Mouse (Mus musculus) lung, adult 2 months (tissue): Measurements from ENCODE around the gene Dntt. TPM values are rescaled to one million over a fixed set of nuclear protein-coding genes. Genes with fewer than 3 reads are reported as not detected.

ENCODE experiments used
- DNase-seq: peaks from one replicate; pipeline ENCODE4 v3.0.0; 2022
- H3K4me1 ChIP-seq: fragments of 200-500 bp; 2 replicates; pipeline ENCODE4 v1.6.1; 2011; ENCODE audit warnings: low read length; ENCODE audit not compliant: control insufficient read depth, insufficient read depth
- H3K4me3 ChIP-seq: fragments of 200-500 bp; replicated peaks from 2 replicates; pipeline ENCODE3; 2011; ENCODE audit warnings: low read depth, mild to moderate bottlenecking, control low read depth, low read length; ENCODE audit errors: extremely low read depth
- CTCF ChIP-seq: fragments of 200-500 bp; IDR thresholded peaks from 2 replicates; pipeline ENCODE4 v1.5.1; 2011; ENCODE audit warnings: mild to moderate bottlenecking, low read length, control low read depth; ENCODE audit not compliant: insufficient read depth
- POLR2A ChIP-seq: fragments of 200-500 bp; IDR thresholded peaks from 2 replicates; pipeline ENCODE4 v1.6.1; 2011; ENCODE audit warnings: low read depth, mild to moderate bottlenecking, control low read depth, low read length, borderline replicate concordance; ENCODE audit errors: extremely low read depth
- WGBS: fragments of 180-500 bp; shearing (Covaris S2); methylation state at CpG from one replicate; pipeline ENCODE4 v1.1.7; 2018; 5-methylcytosine and 5-hydroxymethylcytosine counted together
- polyA plus RNA-seq: library from polyadenylated mRNA; depleted of rRNA; stranded (reverse); fragments of >200 nt; gene quantifications from 2 replicates; pipeline ENCODE4 v1.2.3, GENCODE M21; 2012

Gene Dntt
- polyA plus RNA-seq, 1 experiment: 0.11 TPM

- TF ChIP-seq CTCF (no peak), POLR2A (no peak)
- H3K4me1 ChIP-seq: no peaks in the 10 kb centered on the region
- H3K4me3 ChIP-seq: no peak overlapping the region
- DNase-seq: no peak
- WGBS: 50% methylated on average over 1 of the region's 1 CpGs
Observed at GRCm38 (mm10) chr19:41051714-41052113, 22.6 kb downstream of the Dntt start.

GRCm38 (mm10) chr19:41052247-41052646 lies 23.2 kb downstream of the Dntt start:
- H3K4me1 ChIP-seq: no peaks in the 10 kb centered on the region
- WGBS: 59% methylated on average over 5 of the region's 5 CpGs
- no peak for DNase-seq
- no peak overlapping the region for H3K4me3 ChIP-seq
- TF ChIP-seq CTCF: no peak

- no peak for TF ChIP-seq POLR2A
- peak; percentile 50 for TF ChIP-seq CTCF
- Histone ChIP-seq H3K4me1 (no peaks in the 10 kb centered on the region), H3K4me3 (no peak overlapping the region)
- WGBS: 35% methylated on average over 10 of the region's 10 CpGs
- peak; percentile 16 for DNase-seq
Observed at GRCm38 (mm10) chr19:41053530-41053929, 24.5 kb downstream of the Dntt start.

- no peak for DNase-seq
- H3K4me3 ChIP-seq: no peak overlapping the region
- no peak for TF ChIP-seq POLR2A
- no peak for TF ChIP-seq CTCF
- no peaks in the 10 kb centered on the region for H3K4me1 ChIP-seq
- WGBS: 54% methylated on average over 4 of the region's 4 CpGs
Observed at GRCm38 (mm10) chr19:41054702-41055101, 25.6 kb downstream of the Dntt start.

- H3K4me1 ChIP-seq: no peaks in the 10 kb centered on the region
- no peak overlapping the region for H3K4me3 ChIP-seq
- WGBS: 3% methylated on average over 8 of the region's 8 CpGs
- TF ChIP-seq CTCF (peak; percentile 100), POLR2A (no peak)
- peak; percentile 83 for DNase-seq
Observed at GRCm38 (mm10) chr19:41071500-41071899, 42.4 kb downstream of the Dntt start.

- Histone ChIP-seq H3K4me1 (no peaks in the 10 kb centered on the region), H3K4me3 (no peak overlapping the region)
- DNase-seq: no peak
- no peak for TF ChIP-seq CTCF
- no peak for TF ChIP-seq POLR2A
- 80% methylated on average over 14 of the region's 14 CpGs for WGBS
Observed at GRCm38 (mm10) chr19:41073746-41074455, 44.8 kb downstream of the Dntt start.

- 81% methylated on average over 3 of the region's 3 CpGs for WGBS
- no peak within 1 kb of the TSS for H3K4me3 ChIP-seq
- TF ChIP-seq CTCF (no peak), POLR2A (no peak)
Observed at GRCm38 (mm10) chr19:41076906-41077305, 47.8 kb downstream of the Dntt start, which contains the start of gene Opalin. Gene Opalin (minus strand): TSS chr19:41077113.

GRCm38 (mm10) chr19:41081589-41081988 lies 52.5 kb downstream of the Dntt start:
- TF ChIP-seq CTCF (no peak), POLR2A (no peak)
- H3K4me3 ChIP-seq: no peak overlapping the region
- WGBS: 66% methylated on average over 3 of the region's 3 CpGs
- DNase-seq: no peak
- H3K4me1 ChIP-seq: no peaks in the 10 kb centered on the region

More at GRCm38 (mm10) chr19:41076906-41077305, 47.8 kb downstream of the Dntt start, which contains the start of gene Opalin:
- H3K4me1 ChIP-seq: no peaks in the 10 kb centered on the region
- DNase-seq: no peak

- 81% methylated on average over 14 of the region's 14 CpGs for WGBS
- no peak for DNase-seq
- Histone ChIP-seq H3K4me3 (no peak overlapping the region), H3K4me1 (no peaks in the 10 kb centered on the region)
- no peak for TF ChIP-seq CTCF
- TF ChIP-seq POLR2A: no peak
Observed at GRCm38 (mm10) chr19:41083646-41084045, 54.6 kb downstream of the Dntt start.

GRCm38 (mm10) chr19:41086289-41086688 lies 57.2 kb downstream of the Dntt start:
- 81% methylated on average over 6 of the region's 6 CpGs for WGBS
- DNase-seq: no peak

More at GRCm38 (mm10) chr19:41086289-41086688, 57.2 kb downstream of the Dntt start:
- TF ChIP-seq POLR2A (no peak), CTCF (no peak)
- no peaks in the 10 kb centered on the region for H3K4me1 ChIP-seq
- no peak overlapping the region for H3K4me3 ChIP-seq
